Mouse (Mus musculus) midbrain, postnatal 0 days (tissue): ENCODE data around the gene Frmd7. TPM values are rescaled to one million over a fixed set of nuclear protein-coding genes. Genes with fewer than 3 reads are reported as not detected.

ENCODE experiments used
- ATAC-seq: fragments of 200-750 bp; cut with Nextera tagmentation; 2 replicates; pipeline ENCODE4 v1.8.0; 2017; ENCODE audit warnings: moderate number of reproducible peaks, mild to moderate bottlenecking, moderate TSS enrichment, moderate library complexity; ENCODE audit not compliant: low FRiP score
- DNase-seq: peaks from one replicate; pipeline ENCODE4 v3.0.0-alpha.2; 2015; ENCODE audit warnings: low spot score
- H3K27ac ChIP-seq: fragments of 300-500 bp; sonication (generic); 2 replicates; pipeline ENCODE4 v1.5.1; 2014; ENCODE audit warnings: low read depth, mild to moderate bottlenecking, low read length, mixed read lengths
- H3K27me3 ChIP-seq: fragments of 300-500 bp; sonication (generic); 2 replicates; pipeline ENCODE4 v1.6.1; 2014; ENCODE audit warnings: low read length, control low read depth, mixed read lengths; ENCODE audit not compliant: insufficient read depth
- H3K36me3 ChIP-seq: fragments of 300-500 bp; sonication (generic); 2 replicates; pipeline ENCODE4 v1.6.1; 2014; ENCODE audit warnings: low read length, control low read depth, mixed read lengths; ENCODE audit not compliant: insufficient read depth
- H3K4me1 ChIP-seq: fragments of 300-500 bp; sonication (generic); 2 replicates; pipeline ENCODE4 v1.6.1; 2014; ENCODE audit warnings: mild to moderate bottlenecking, control low read depth, antibody characterized with exemption, low read length, mixed read lengths; ENCODE audit not compliant: insufficient read depth
- H3K4me2 ChIP-seq: fragments of 300-500 bp; sonication (generic); 2 replicates; pipeline ENCODE4 v1.6.1; 2014; ENCODE audit warnings: low read depth, mild to moderate bottlenecking, low read length, mixed read lengths; ENCODE audit not compliant: poor library complexity, severe bottlenecking
- H3K4me3 ChIP-seq: fragments of 300-500 bp; sonication (generic); 2 replicates; pipeline ENCODE4 v1.5.1; 2014; ENCODE audit warnings: low read depth, mild to moderate bottlenecking, low read length, moderate library complexity
- H3K9ac ChIP-seq: fragments of 300-500 bp; sonication (generic); replicated peaks from 2 replicates; pipeline ENCODE4 v1.6.1; 2014; ENCODE audit warnings: mild to moderate bottlenecking, low read length, moderate library complexity, mixed read lengths; ENCODE audit not compliant: poor library complexity, severe bottlenecking
- H3K9me3 ChIP-seq: fragments of 300-500 bp; sonication (generic); 2 replicates; pipeline ENCODE4 v1.6.1; 2016; ENCODE audit warnings: low read length, control low read depth
- CTCF ChIP-seq: IDR thresholded peaks from 2 replicates; pipeline ENCODE4 v1.5.1; 2016; ENCODE audit warnings: antibody characterized with exemption, mild to moderate bottlenecking
- WGBS: fragments of 180-500 bp; shearing (Covaris S2); extraction: QIAGEN DNeasy Blood & Tissue Kit; methylation state at CpG from one replicate; pipeline ENCODE4 v1.1.7; 2014; 5-methylcytosine and 5-hydroxymethylcytosine counted together
- polyA plus RNA-seq: library from polyadenylated mRNA; unstranded; fragments of >200 nt; fragmentation: Nextera tagmentation; extraction: Ambion mirVana; gene quantifications from 2 replicates; pipeline ENCODE4 v1.2.1, GENCODE M21; 2015
- total RNA-seq: library from RNA; depleted of rRNA; stranded (reverse); fragments of >200 nt; gene quantifications from 2 replicates; pipeline ENCODE4 v1.2.3, GENCODE M21; 2014; rRNA removed

Frmd7 gene
- total and polyA plus RNA-seq, 2 experiments from 2014 or later, result 0.16 to 0.38 TPM

DNA sequence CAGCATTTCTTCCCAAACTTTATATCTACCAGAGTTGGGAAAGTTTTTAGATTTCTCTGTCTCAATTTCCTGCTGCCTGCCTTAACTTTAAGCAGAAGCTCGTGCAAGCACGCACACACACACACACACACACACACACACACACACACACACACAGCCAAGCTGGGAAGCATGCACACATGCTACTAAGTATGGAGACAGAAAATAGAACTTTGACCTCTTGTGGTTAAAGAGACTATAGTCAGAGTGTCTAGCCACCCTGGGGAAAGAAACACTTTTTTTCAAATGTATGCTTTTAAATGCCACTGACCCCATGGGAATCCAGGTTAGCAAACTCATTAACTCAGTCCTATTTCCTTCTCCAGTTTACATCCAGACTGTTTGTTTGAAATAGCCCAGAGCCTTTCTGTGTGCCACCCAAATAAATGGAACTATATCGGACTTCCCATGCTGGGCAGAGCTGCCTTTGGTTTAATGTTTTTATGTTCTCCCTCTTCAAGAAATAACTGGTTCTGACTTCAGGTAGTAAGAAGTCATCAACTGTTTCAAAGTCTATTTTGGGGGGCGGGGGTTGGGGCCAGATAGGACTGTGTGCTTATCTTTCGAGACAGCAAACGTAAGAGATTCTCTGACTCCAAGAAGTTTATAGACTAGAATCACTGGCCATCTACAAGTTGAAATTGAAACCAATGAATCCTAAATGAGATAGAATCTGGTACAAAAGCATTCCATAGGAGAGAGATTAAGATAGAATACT lies 91.9 kb downstream of the Frmd7 start:
- Histone ChIP-seq H3K36me3 (no peaks in the 10 kb centered on the region), H3K4me2 (no peak overlapping the region), H3K4me1 (no peaks in the 10 kb centered on the region), H3K27ac (no peak overlapping the region), H3K9me3 (no peaks in the 10 kb centered on the region), H3K4me3 (no peak overlapping the region), H3K9ac (no peak overlapping the region), H3K27me3 (no peaks in the 10 kb centered on the region)
- no peak for TF ChIP-seq CTCF
- DNase-seq (no peak), ATAC-seq (no peak)
- 74% methylated on average over 6 of the region's 6 CpGs for WGBS

Other genes with a start within 250 kb of the Frmd7 start
- gene Stk26, start 101.7 kb downstream of the Frmd7 start, total RNA-seq, result 0.44 and 1.2 TPM in 2 replicates
- gene Stk26, start 101.7 kb downstream of the Frmd7 start, polyA plus RNA-seq, result 0.52 and 1.1 TPM in 2 replicates
- gene Rap2c, start 75.3 kb upstream of the Frmd7 start, total RNA-seq, result 20.9 and 22.8 TPM in 2 replicates
- gene Rap2c, start 75.3 kb upstream of the Frmd7 start, polyA plus RNA-seq, result 8.5 and 10.0 TPM in 2 replicates